Mouse (Mus musculus) lung, adult 2 months (tissue): Measurements from ENCODE around the gene St6galnac5.

Source experiments
- CTCF ChIP-seq: fragments of 200-500 bp; IDR thresholded peaks from 2 replicates; pipeline ENCODE4 v1.5.1; 2011; ENCODE audit warnings: mild to moderate bottlenecking, low read length, control low read depth; ENCODE audit not compliant: insufficient read depth
- POLR2A ChIP-seq: fragments of 200-500 bp; IDR thresholded peaks from 2 replicates; pipeline ENCODE4 v1.6.1; 2011; ENCODE audit warnings: low read depth, mild to moderate bottlenecking, control low read depth, low read length, borderline replicate concordance; ENCODE audit errors: extremely low read depth

DNA sequence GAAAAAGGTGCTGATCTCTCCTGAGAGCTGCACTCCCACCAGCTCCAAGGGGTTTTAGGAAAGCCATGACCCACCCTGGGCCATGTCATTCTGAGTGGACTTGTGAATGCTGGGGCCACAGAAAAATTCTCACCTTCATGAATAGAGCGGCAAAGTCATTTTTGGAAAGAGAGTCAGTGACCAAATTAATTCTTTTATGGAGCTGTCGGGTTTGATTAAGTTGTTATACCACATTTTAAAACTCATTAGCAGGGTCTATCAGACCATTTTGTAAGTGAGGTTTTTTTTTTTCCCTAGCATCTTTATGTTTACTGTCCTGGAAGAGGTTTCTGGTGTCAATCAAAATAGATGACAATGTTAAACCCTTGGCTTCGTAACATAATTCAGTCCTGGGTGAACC is 98.5 kb downstream of the St6galnac5 start:
- TF ChIP-seq POLR2A (no peak), CTCF (no peak)
